Mouse (Mus musculus): ENCODE measurements at regions not wholly inside any gene's neighbourhood (a gene's known extent, or its start where the extent isn't known, plus 50 kb on each side); places are given as distances from the start of the nearest gene placed in this dataset.

GRCm38 (mm10) chr2:12026220-12026619 lies 248.5 kb downstream of the Ankrd16 start:
- DNase-seq (ENCODE audit: low spot score in 2 of 2), result no peak
- intact Hi-C loops (cut with DNase I), result no loop called here

GRCm38 (mm10) chr2:12033518-12034322 lies 256.0 kb downstream of the Ankrd16 start:
- no peak for DNase-seq (ENCODE audit: low spot score in 2 of 2)

GRCm38 (mm10) chr2:12034323-12034585 lies 256.6 kb downstream of the Ankrd16 start:
- no peak for DNase-seq (ENCODE audit: low spot score in 2 of 2)
- intact Hi-C loops (cut with DNase I), result no loop called here

More at GRCm38 (mm10) chr2:12033518-12034322, 256.0 kb downstream of the Ankrd16 start:
- intact Hi-C loops (cut with DNase I), result no loop called here

GRCm38 (mm10) chr2:12049386-12049785 lies 252.3 kb downstream of the Itga8 start:
- DNase-seq (ENCODE audit: low spot score in 2 of 2), result peak; percentile 10 to 17
- intact Hi-C loops (cut with DNase I), result no loop called here

GRCm38 (mm10) chr2:12049972-12050371 lies 251.8 kb downstream of the Itga8 start:
- intact Hi-C loops (cut with DNase I), result loop anchor here (5.0 kb wide), 1 partner anchor 252 kb away; the partner anchor contains the start of gene Itga8
- no peak for DNase-seq (ENCODE audit: low spot score in 2 of 2)

- intact Hi-C loops (cut with DNase I), result loop anchor here (5.0 kb wide), 1 partner anchor 249 kb away; the partner anchor contains the start of gene Itga8
- peak in 1 of 2 experiments; percentile 9 for DNase-seq (ENCODE audit: low spot score in 2 of 2)
Measured at GRCm38 (mm10) chr2:12053404-12054164, 248.1 kb downstream of the Itga8 start.

GRCm38 (mm10) chr2:12054165-12054500 lies 247.6 kb downstream of the Itga8 start:
- intact Hi-C loops (cut with DNase I), result loop anchor here (5.0 kb wide), 1 partner anchor 248 kb away; the partner anchor contains the start of gene Itga8

More at GRCm38 (mm10) chr2:12054165-12054500, 247.6 kb downstream of the Itga8 start:
- no peak for DNase-seq (ENCODE audit: low spot score in 2 of 2)

All from left cerebral cortex, postnatal 36 days (tissue).